Mouse (Mus musculus) kidney, adult 8-10 months (tissue): ENCODE measurements around the gene Tmem106c.

Source experiments
- DNase-seq, 2 experiments: peaks; one replicate each; pipeline ENCODE4 v3.0.0; 2022

Gene Tmem106c

GRCm38 (mm10) chr15:97963989-97964835 is at the start of gene Tmem106c:
Gene Tmem106c, plus strand, starts transcription at chr15:97964200.
- DNase-seq: peak; percentile 84 to 89

GRCm38 (mm10) chr15:97914331-97914747 is 49.7 kb upstream of the Tmem106c start:
- peak; percentile 57 to 71 for DNase-seq

- no peak for DNase-seq
Measured at GRCm38 (mm10) chr15:97917994-97918393, 46.0 kb upstream of the Tmem106c start.

- DNase-seq: no peak
Measured at GRCm38 (mm10) chr15:97919217-97919616, 44.8 kb upstream of the Tmem106c start.

- no peak for DNase-seq
Measured at GRCm38 (mm10) chr15:97920306-97920705, 43.7 kb upstream of the Tmem106c start.

- no peak for DNase-seq
Measured at GRCm38 (mm10) chr15:97921796-97922195, 42.2 kb upstream of the Tmem106c start.

GRCm38 (mm10) chr15:97922421-97922820 is 41.6 kb upstream of the Tmem106c start:
- no peak for DNase-seq

GRCm38 (mm10) chr15:97927018-97927417 is 37.0 kb upstream of the Tmem106c start:
- peak; percentile 58 to 76 for DNase-seq

- DNase-seq: no peak
Measured at GRCm38 (mm10) chr15:97927821-97928220, 36.2 kb upstream of the Tmem106c start.

GRCm38 (mm10) chr15:97929259-97929824 is 34.7 kb upstream of the Tmem106c start:
- no peak for DNase-seq

GRCm38 (mm10) chr15:97932441-97932840 is 31.6 kb upstream of the Tmem106c start:
- peak in 1 of 2 experiments; percentile 51 for DNase-seq

- peak; percentile 70 for DNase-seq
Measured at GRCm38 (mm10) chr15:97938580-97938979, 25.4 kb upstream of the Tmem106c start.

- no peak for DNase-seq
Measured at GRCm38 (mm10) chr15:97940088-97940487, 23.9 kb upstream of the Tmem106c start.

- no peak for DNase-seq
Measured at GRCm38 (mm10) chr15:97941306-97941705, 22.7 kb upstream of the Tmem106c start.

- DNase-seq: no peak
Measured at GRCm38 (mm10) chr15:97942538-97942937, 21.5 kb upstream of the Tmem106c start.

- peak; percentile 91 to 95 for DNase-seq
Measured at GRCm38 (mm10) chr15:97943356-97943755, 20.6 kb upstream of the Tmem106c start.

GRCm38 (mm10) chr15:97944919-97945574 is 19.0 kb upstream of the Tmem106c start:
- DNase-seq: peak; percentile 73

- DNase-seq: peak; percentile 65 to 68
Measured at GRCm38 (mm10) chr15:97945656-97946315, 18.2 kb upstream of the Tmem106c start.

GRCm38 (mm10) chr15:97948720-97949119 is 15.3 kb upstream of the Tmem106c start:
- DNase-seq: no peak

GRCm38 (mm10) chr15:97949706-97950105 is 14.3 kb upstream of the Tmem106c start:
- DNase-seq: no peak

- DNase-seq: no peak
Measured at GRCm38 (mm10) chr15:97950240-97950639, 13.8 kb upstream of the Tmem106c start.

- peak; percentile 49 to 75 for DNase-seq
Measured at GRCm38 (mm10) chr15:97952137-97952888, 11.7 kb upstream of the Tmem106c start.

- no peak for DNase-seq
Measured at GRCm38 (mm10) chr15:97952889-97953189, 11.2 kb upstream of the Tmem106c start.
